Mouse (Mus musculus) ZHBTc4 (cell line): ENCODE measurements around the gene Zbtb41.
A peak's percentile ranks its signal among the peaks of the same experiment; 100 is the strongest.

Source experiments
- DNase-seq: peaks from one replicate; pipeline ENCODE4 v3.0.0-alpha.2; 2011; ENCODE audit warnings: low read depth, low spot score

Zbtb41 gene

DNA sequence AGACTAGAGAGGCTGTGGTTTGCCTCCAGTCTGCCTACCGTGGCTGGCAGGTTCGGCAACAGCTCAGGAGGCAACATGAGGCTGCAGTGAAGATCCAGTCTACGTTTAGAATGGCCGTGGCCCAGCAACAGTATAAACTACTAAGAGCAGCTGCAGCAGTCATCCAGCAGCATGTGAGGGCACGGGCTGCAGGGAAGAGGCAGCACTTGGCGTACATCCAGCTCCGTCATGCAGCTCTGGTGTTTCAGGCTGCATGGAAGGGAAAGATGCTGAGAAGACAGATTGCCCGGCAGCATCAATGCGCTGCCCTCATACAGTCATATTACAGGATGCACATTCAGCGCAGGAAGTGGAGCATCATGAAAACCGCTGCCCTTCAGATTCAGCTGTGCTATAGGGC is 56.8 kb downstream of the Zbtb41 start:
- DNase-seq = no peak

DNA sequence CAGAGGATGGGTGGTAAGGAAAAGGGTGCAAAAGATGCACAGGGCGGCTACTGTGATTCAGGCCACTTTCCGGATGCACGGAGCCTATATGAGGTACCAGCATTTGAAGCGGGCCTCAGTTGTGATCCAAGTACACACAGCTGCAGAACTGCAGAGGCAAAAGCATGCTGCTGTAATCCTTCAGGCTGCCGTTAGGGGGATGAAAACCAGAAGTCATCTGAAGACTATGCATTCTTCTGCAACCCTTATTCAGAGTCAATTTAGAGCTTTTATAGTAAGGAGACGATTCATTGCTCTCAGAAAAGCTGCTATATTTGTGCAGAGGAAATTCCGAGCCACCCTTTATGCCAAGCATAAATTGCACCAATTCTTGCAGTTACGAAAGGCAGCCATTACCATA is 58.2 kb downstream of the Zbtb41 start:
- DNase-seq = peak; percentile 57

DNA sequence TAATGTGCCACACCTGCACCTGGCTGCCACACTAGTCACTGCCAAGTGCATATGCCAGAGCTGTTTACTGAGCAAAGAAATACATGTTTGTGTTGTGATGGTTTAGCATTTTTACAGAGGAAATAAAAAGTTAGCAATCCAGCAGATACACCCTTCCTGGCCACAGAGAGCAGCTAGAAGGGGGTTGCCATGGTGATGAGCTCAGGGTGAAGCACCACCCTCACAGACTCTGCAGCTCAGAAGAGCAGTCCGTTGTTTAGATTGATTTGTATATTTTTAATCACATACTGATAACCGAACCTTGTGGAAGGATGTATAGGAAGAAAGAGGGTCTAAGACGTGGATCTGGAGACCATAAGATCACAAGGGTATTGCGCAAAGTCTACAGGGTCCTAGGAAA is 59.1 kb downstream of the Zbtb41 start:
- DNase-seq = no peak

DNA sequence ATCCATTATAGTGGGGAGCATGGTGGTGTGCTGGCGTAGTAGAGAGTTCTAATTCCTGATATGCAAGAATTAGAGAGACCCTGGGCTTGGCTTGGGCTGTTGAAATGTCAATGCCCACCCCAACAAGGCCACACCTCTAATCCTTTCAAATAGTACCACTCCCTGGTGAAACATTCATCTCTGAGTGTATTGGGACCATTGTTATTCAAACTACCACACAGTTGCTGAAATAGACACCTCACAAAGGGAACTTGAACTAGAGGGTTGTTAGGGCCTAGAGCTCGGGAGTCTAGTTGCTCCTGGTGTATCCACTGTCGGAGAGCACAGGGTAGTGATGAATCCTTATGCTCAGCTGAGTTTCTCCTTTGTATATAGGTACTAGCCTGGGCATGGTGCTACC is 72.5 kb downstream of the Zbtb41 start:
- peak; percentile 94 for DNase-seq

DNA sequence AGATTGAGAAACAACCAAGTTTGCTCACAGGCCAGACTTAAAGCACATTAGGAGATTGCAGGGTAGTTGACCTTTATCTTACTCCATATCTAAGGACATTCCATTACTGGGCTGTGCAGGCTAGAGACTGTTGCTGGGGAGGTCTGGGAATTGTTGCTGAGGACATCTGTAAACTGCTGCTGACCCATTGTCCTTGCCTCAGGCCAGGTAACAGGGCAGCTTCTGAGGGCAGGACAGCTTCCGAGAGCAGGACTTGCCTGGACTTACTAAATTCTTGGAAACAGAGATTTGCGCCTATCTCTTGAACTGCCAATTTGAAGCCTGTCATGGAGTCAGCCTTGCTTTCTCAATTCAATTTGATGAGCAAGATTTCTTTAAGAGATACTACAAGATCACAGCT is 73.3 kb downstream of the Zbtb41 start:
- DNase-seq = peak; percentile 33

DNA sequence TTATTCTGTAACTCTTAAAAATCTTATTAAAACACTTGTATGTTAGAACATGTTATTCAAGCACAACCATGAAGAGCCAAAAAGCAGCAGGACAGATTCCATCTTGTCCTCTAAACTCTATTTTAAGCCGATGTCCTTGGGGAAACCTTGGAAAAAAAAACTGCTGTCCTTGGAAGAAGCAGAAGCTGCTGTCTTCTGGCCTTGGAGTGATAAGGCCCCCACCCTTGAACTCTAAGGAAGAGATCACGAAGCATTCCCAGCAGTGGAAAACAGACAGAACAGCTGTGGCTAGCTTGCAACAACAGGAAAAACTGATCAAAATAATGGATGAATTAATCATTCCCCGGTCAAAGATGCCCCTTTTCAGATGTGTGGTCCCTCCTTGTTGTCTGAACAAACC is 74.1 kb downstream of the Zbtb41 start:
- peak; percentile 25 for DNase-seq

DNA sequence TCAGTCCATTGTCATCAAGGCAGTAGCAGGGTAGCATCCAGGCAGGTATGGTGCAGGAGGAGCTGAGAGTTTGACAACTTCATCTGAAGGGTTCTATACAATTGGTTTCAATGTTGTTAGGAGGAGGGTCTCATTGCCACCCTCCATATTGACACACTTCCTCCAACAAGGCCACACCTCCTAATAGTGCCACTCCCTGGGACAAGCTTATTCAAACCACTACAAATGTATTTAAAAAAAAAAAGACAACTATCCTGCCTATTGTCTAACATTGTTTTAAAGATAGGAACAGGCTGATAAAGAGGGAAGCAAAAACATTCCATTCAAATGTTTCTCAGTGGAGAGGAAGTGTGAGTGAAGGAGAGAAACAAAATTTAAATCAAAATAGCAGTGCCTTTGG is 77.7 kb downstream of the Zbtb41 start:
- peak; percentile 51 for DNase-seq

DNA sequence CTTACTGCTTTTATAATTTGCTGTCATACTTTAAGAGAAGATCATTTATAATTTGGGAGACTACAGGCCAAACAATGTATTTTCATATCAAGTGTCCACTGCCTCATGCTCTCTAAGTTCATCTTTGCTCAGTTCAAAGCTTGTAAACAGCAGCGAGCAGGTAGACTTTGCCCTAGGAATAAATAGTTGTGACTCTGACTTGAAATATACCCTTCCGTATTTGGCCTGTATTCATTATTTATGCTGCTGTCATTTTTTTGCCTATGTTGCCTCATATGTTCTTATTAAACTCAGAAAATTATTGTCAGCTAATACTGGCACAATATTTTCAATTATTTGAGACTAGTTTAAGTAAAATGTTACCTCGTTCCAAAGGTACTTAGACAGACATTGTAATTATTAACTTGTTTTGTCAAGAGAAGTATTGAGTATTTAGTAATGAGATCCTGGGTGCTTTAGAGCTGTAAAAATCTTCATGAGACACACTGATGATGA is 79.2 kb downstream of the Zbtb41 start, which contains the start of gene F13b:
Gene F13b, plus strand, starts transcription at position 445 of the 495 bp plus-strand sequence.
- DNase-seq = no peak
